Mouse (Mus musculus): ENCODE data around the gene Lrrc47. TPM values are rescaled to one million over a fixed set of nuclear protein-coding genes. Genes with fewer than 3 reads are reported as not detected.

The Lrrc47 gene
- 8.6 and 10.9 TPM in 2 replicates for polyA plus RNA-seq (2015; fragmentation: Nextera tagmentation; extraction: Ambion mirVana)

DNA sequence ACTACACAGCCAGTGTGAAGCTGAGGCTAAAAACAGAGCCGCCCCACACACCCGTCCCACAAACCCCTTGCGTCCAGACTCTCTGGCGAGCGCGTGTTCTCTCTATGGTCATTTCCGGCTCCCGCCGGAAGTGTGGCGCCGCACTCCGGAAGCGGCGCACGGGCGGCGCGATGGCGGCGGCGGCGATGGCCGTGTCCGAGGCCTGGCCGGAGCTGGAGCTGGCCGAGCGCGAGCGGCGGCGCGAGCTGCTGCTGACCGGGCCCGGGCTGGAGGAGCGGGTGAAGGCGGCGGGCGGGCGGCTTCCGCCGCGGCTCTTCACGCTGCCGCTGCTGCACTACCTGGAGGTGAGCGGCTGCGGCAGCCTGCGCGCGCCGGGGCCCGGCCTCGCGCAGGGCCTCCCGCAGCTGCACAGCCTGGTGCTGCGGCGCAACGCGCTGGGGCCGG lies at the start of gene Lrrc47:
Lrrc47 (plus strand) TSS at position 86 of the 444 bp plus-strand sequence.
- Histone ChIP-seq H3K27ac (ENCODE audit: low read length) (peak within 1 kb of the TSS; percentile 15), H3K9ac (ENCODE audit: low read length) (peak within 1 kb of the TSS; percentile 97), H3K9me3 (replicated peaks; ENCODE audit: control insufficient read depth, low read length) (no peaks in the 10 kb centered on the region), H3K36me3 (ENCODE audit: control insufficient read depth, insufficient read depth, low read length) (0 out of 2 replicates have a peak, but pooled peaks cover 3% of the 10 kb centered on the region), H3K4me1 (ENCODE audit: control insufficient read depth, insufficient read depth, low read length) (peaks cover 14% of the 10 kb centered on the region), H3K4me3 (replicated peaks; ENCODE audit: low read length) (peak within 1 kb of the TSS; percentile 98), H3K4me2 (ENCODE audit: low read depth, low read length) (peak within 1 kb of the TSS; percentile 75), H3K27me3 (ENCODE audit: control insufficient read depth, insufficient read depth, low read length) (no peaks in the 10 kb centered on the region)
- peak; percentile 94 for ATAC-seq (ENCODE audit: insufficient read depth, low FRiP score)
- WGBS = under 1% methylated on average over 59 of the region's 59 CpGs

DNA sequence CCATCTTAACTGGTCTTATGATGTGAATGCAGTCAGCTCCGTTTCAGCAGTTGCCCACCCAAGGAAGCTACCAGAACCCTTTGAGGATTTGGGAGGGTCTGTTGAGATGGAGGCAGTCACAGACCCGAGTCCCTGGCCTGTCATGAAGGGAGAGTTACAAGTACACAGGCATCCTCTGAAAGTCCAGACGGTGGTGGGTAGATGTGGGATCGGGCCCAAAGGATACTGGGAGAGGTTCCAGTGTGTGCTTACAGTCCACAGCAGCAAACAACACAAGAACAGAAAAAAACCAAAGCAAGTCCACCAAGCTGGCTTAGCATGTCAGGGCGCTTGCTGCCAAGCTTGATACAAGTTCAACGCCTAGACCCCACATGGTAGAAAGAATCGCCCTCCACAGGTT lies 48.9 kb upstream of the Lrrc47 start:
- ATAC-seq (ENCODE audit: insufficient read depth, low FRiP score) = no peak
- Histone ChIP-seq H3K4me2 (ENCODE audit: low read depth, low read length) (no peak overlapping the region), H3K4me3 (replicated peaks; ENCODE audit: low read length) (no peak overlapping the region), H3K4me1 (ENCODE audit: control insufficient read depth, insufficient read depth, low read length) (peaks cover 10% of the 10 kb centered on the region), H3K27me3 (ENCODE audit: control insufficient read depth, insufficient read depth, low read length) (no peaks in the 10 kb centered on the region), H3K27ac (ENCODE audit: low read length) (no peak overlapping the region), H3K9me3 (replicated peaks; ENCODE audit: control insufficient read depth, low read length) (no peaks in the 10 kb centered on the region), H3K9ac (ENCODE audit: low read length) (no peak overlapping the region), H3K36me3 (ENCODE audit: control insufficient read depth, insufficient read depth, low read length) (peaks cover 13% of the 10 kb centered on the region; the same call in 1 of the 2 replicates)
- 81% methylated on average over 7 of the region's 7 CpGs for WGBS

DNA sequence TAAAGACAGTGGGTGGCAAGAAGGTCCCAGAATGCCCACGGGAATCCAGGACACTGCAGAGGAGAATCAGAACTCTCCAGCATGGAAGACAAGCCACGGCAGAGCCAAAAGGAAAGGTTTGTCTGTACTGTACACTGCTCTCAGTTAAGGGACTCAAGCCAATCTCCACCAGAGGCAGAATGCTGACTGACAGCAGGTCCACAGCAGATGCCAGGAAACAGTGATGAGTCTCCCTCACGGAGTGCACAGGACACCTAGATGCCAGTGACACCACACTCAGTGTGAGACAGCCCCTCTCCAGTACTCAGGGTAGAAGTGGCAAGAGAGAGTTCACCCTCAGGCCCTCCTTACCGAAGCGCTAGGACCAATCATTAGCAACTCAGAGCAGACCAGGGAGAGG lies 44.9 kb upstream of the Lrrc47 start:
- Histone ChIP-seq H3K36me3 (ENCODE audit: control insufficient read depth, insufficient read depth, low read length) (peaks cover 6% of the 10 kb centered on the region; the same call in 1 of the 2 replicates), H3K4me3 (replicated peaks; ENCODE audit: low read length) (no peak overlapping the region), H3K9me3 (replicated peaks; ENCODE audit: control insufficient read depth, low read length) (no peaks in the 10 kb centered on the region), H3K9ac (ENCODE audit: low read length) (no peak overlapping the region), H3K4me2 (ENCODE audit: low read depth, low read length) (no peak overlapping the region), H3K27ac (ENCODE audit: low read length) (no peak overlapping the region), H3K4me1 (ENCODE audit: control insufficient read depth, insufficient read depth, low read length) (no peaks in the 10 kb centered on the region), H3K27me3 (ENCODE audit: control insufficient read depth, insufficient read depth, low read length) (no peaks in the 10 kb centered on the region)
- WGBS = 84% methylated on average over 5 of the region's 5 CpGs
- no peak for ATAC-seq (ENCODE audit: insufficient read depth, low FRiP score)

DNA sequence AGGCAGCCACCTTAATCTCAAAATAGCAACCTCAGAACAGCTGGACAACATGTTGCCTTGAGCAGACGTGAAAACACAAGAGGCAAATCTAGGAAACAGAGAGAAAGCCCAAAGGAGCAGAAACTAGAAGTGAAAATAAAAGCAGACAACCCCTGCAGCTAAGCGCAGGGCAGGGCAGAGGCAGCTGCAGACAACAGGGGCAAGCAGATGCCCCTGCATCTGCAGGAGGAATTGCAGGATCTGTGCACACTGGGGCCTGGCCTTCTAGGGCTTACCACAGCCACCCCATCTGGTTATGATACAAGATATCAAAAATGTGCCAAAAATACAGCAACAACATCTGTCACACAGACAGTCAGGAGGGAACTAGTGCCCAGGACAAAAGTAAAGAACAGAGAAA lies 44.0 kb upstream of the Lrrc47 start:
- 90% methylated on average over 2 of the region's 2 CpGs for WGBS
- Histone ChIP-seq H3K27me3 (ENCODE audit: control insufficient read depth, insufficient read depth, low read length) (no peaks in the 10 kb centered on the region), H3K4me1 (ENCODE audit: control insufficient read depth, insufficient read depth, low read length) (no peaks in the 10 kb centered on the region), H3K4me2 (ENCODE audit: low read depth, low read length) (no peak overlapping the region), H3K27ac (ENCODE audit: low read length) (no peak overlapping the region), H3K36me3 (ENCODE audit: control insufficient read depth, insufficient read depth, low read length) (peaks cover 6% of the 10 kb centered on the region; the same call in 1 of the 2 replicates), H3K9ac (ENCODE audit: low read length) (no peak overlapping the region), H3K9me3 (replicated peaks; ENCODE audit: control insufficient read depth, low read length) (no peaks in the 10 kb centered on the region), H3K4me3 (replicated peaks; ENCODE audit: low read length) (no peak overlapping the region)
- ATAC-seq (ENCODE audit: insufficient read depth, low FRiP score) = no peak

DNA sequence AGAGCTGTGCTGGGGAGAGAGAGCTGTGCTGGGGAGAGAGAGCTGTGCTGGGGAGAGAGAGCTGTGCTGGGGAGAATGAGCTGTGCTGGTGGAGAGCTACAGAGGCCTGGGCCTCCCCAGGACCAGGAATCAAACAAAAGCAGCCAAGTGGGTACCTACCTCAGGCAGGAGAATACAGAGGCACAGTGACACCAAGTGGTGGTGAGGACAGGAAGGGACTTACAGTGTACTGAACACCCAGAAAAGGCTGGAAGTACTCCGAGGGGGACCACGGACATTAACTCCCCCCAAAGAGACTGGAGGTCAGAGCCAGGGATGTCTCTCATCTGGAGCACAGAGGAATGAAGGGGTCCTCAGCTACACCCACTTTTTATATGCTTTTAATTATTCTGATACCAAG lies 43.5 kb upstream of the Lrrc47 start:
- Histone ChIP-seq H3K36me3 (ENCODE audit: control insufficient read depth, insufficient read depth, low read length) (peaks cover 6% of the 10 kb centered on the region; the same call in 1 of the 2 replicates), H3K9me3 (replicated peaks; ENCODE audit: control insufficient read depth, low read length) (no peaks in the 10 kb centered on the region), H3K4me3 (replicated peaks; ENCODE audit: low read length) (no peak overlapping the region), H3K27ac (ENCODE audit: low read length) (no peak overlapping the region), H3K9ac (ENCODE audit: low read length) (no peak overlapping the region), H3K4me1 (ENCODE audit: control insufficient read depth, insufficient read depth, low read length) (no peaks in the 10 kb centered on the region), H3K27me3 (ENCODE audit: control insufficient read depth, insufficient read depth, low read length) (no peaks in the 10 kb centered on the region), H3K4me2 (ENCODE audit: low read depth, low read length) (no peak overlapping the region)
- ATAC-seq (ENCODE audit: insufficient read depth, low FRiP score) = no peak
- 90% methylated on average over 2 of the region's 2 CpGs for WGBS

DNA sequence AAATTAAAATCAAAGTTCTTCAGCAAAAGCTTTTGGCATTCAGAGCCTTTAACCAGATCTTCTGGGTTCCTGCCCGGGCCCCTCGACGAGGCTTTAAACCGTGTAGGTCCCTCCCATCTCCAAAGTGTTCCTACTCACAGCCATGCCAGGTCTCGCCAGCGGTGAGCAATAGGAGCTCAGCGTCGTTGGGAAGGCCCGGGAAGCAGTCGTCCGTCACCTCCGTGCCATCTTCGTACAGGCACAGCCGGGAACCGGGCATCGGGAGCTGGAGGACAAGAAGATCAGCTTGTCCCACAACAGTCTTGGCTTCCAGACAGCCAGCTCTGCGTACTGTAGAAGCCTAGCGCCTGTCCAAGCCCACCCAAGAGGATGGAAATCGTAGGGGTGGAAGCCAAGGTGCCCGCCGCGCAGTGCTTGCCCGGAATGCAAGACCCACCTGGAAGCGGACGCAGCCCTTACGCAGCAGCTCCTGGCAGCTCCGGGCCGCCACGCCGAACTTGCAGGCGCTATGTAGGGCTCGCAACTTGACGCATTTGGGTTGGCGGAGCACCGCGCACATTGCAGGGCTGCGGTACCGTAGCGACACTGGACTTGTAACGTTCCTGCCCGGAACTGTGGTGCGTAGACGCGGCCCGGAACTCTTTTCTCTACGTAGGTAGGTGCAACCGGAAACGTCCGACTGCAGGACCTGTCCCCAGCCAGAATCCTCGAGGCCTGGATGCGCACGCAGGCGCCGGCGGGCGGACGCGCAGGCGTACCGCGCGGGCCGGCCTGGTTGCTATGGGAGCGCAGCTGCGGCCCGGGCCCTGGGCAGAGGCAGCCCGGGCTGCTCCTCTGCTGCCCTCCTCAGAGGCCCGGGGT lies 36.9 kb upstream of the Lrrc47 start, which contains the start of the genes Dffb and Cep104:
Dffb (minus strand) TSS at position 696 of the 861 bp plus-strand sequence.
Cep104 (plus strand) TSS at position 764 of the 861 bp plus-strand sequence.
- Histone ChIP-seq H3K27ac (ENCODE audit: low read length) (peak within 1 kb of the TSS; percentile 49; the same call in 1 of the 2 replicates), H3K4me1 (ENCODE audit: control insufficient read depth, insufficient read depth, low read length) (peaks cover 8% of the 10 kb centered on the region), H3K4me2 (ENCODE audit: low read depth, low read length) (peak within 1 kb of the TSS; percentile 95), H3K9ac (ENCODE audit: low read length) (peak within 1 kb of the TSS; percentile 81), H3K36me3 (ENCODE audit: control insufficient read depth, insufficient read depth, low read length) (0 out of 2 replicates have a peak, but pooled peaks cover 1% of the 10 kb centered on the region), H3K9me3 (replicated peaks; ENCODE audit: control insufficient read depth, low read length) (no peaks in the 10 kb centered on the region), H3K4me3 (replicated peaks; ENCODE audit: low read length) (peak within 1 kb of the TSS; percentile 69), H3K27me3 (ENCODE audit: control insufficient read depth, insufficient read depth, low read length) (no peaks in the 10 kb centered on the region)
- peak; percentile 98 for ATAC-seq (ENCODE audit: insufficient read depth, low FRiP score)
- 1% methylated on average over 68 of the region's 68 CpGs for WGBS

DNA sequence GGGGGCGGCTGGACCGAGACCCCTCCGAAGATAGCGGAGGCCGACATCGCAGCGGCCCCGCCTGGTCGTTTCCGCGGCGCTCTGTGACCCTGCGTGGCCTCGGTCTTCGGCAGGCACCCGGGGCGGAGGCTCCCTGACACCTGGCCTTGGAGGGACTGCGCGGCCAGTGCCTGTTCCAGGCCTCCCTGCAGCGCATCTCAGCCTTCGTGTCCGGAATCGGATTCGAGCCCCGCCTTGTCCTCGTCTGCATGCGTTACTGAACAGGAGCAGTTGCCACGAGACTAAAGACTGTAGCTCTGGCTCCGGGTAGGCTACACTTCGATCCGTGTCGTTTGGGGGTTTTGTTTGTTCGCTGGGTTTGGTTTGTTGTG lies 36.3 kb upstream of the Lrrc47 start:
- peak; percentile 56 for ATAC-seq (ENCODE audit: insufficient read depth, low FRiP score)
- no peaks in the 10 kb centered on the region for H3K9me3 ChIP-seq (replicated peaks; ENCODE audit: control insufficient read depth, low read length)
- H3K4me3 ChIP-seq (replicated peaks; ENCODE audit: low read length) = peak overlapping the region; percentile 69
- peak overlapping the region; percentile 81 for H3K9ac ChIP-seq (ENCODE audit: low read length)
- H3K4me1 ChIP-seq (ENCODE audit: control insufficient read depth, insufficient read depth, low read length) = peaks cover 8% of the 10 kb centered on the region
- WGBS = under 1% methylated on average over 32 of the region's 33 CpGs
- 0 out of 2 replicates have a peak, but pooled peaks cover 6% of the 10 kb centered on the region for H3K36me3 ChIP-seq (ENCODE audit: control insufficient read depth, insufficient read depth, low read length)
- no peaks in the 10 kb centered on the region for H3K27me3 ChIP-seq (ENCODE audit: control insufficient read depth, insufficient read depth, low read length)
- H3K4me2 ChIP-seq (ENCODE audit: low read depth, low read length) = peak overlapping the region; percentile 72
- H3K27ac ChIP-seq (ENCODE audit: low read length) = peak overlapping the region; percentile 49; the same call in 1 of the 2 replicates

DNA sequence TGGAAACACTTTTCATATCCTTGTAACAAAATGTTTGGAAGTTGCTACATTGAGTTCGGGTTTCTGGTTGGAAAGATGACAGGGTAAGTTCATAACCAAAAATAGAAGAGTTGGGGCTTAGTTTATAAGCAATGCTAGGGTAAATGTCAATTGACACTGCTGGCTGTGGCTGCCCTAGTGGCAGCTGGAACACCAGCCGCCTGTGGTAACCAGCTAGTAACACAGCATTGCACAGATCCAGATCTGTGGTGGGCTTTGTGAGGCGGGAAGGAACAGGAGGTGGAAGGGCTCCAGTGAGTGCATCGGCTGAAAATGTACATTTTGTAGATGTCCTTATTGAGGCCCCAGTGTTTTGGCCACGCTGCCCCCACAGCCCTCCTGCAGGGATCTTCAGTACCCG lies 35.8 kb upstream of the Lrrc47 start:
- Histone ChIP-seq H3K4me2 (ENCODE audit: low read depth, low read length) (peak overlapping the region; percentile 72), H3K4me1 (ENCODE audit: control insufficient read depth, insufficient read depth, low read length) (peaks cover 8% of the 10 kb centered on the region), H3K27me3 (ENCODE audit: control insufficient read depth, insufficient read depth, low read length) (no peaks in the 10 kb centered on the region), H3K9me3 (replicated peaks; ENCODE audit: control insufficient read depth, low read length) (no peaks in the 10 kb centered on the region), H3K4me3 (replicated peaks; ENCODE audit: low read length) (peak overlapping the region; percentile 69), H3K27ac (ENCODE audit: low read length) (no peak overlapping the region), H3K9ac (ENCODE audit: low read length) (peak overlapping the region; percentile 81), H3K36me3 (ENCODE audit: control insufficient read depth, insufficient read depth, low read length) (peaks cover 8% of the 10 kb centered on the region; the same call in 1 of the 2 replicates)
- 33% methylated on average over 6 of the region's 6 CpGs for WGBS
- no peak for ATAC-seq (ENCODE audit: insufficient read depth, low FRiP score)

DNA sequence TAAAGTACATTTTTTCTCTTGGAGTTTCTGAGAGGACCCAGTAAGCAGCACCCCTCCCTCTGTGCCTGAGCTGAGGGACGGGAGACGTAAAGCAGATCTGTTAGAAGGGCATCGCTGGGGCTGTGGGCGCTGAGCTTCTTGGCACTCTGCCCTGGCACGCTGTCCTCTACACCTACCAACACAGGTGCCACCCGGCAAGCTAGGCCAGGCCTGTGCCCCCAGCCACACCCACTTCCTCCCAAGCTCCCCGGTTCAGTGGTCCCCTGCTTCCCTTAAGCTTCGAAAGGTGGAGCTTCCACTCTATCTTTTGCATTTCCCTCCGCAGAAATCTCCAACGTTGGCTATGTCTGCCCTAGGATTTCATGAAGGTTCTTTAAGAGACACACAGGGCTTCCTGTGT lies 32.3 kb upstream of the Lrrc47 start:
- WGBS = 88% methylated on average over 10 of the region's 10 CpGs
- no peak overlapping the region for H3K4me3 ChIP-seq (replicated peaks; ENCODE audit: low read length)
- no peaks in the 10 kb centered on the region for H3K27me3 ChIP-seq (ENCODE audit: control insufficient read depth, insufficient read depth, low read length)
- no peak overlapping the region for H3K27ac ChIP-seq (ENCODE audit: low read length)
- ATAC-seq (ENCODE audit: insufficient read depth, low FRiP score) = no peak
- H3K36me3 ChIP-seq (ENCODE audit: control insufficient read depth, insufficient read depth, low read length) = peaks cover 11% of the 10 kb centered on the region; the same call in 1 of the 2 replicates
- peaks cover 8% of the 10 kb centered on the region for H3K4me1 ChIP-seq (ENCODE audit: control insufficient read depth, insufficient read depth, low read length)
- no peak overlapping the region for H3K9ac ChIP-seq (ENCODE audit: low read length)
- H3K4me2 ChIP-seq (ENCODE audit: low read depth, low read length) = no peak overlapping the region
- no peaks in the 10 kb centered on the region for H3K9me3 ChIP-seq (replicated peaks; ENCODE audit: control insufficient read depth, low read length)
